Mouse (Mus musculus) myocyte (in vitro differentiated cells): ENCODE data around the gene Ncs1. TPM values are rescaled to one million over a fixed set of nuclear protein-coding genes. Genes with fewer than 3 reads are reported as not detected.

Experiments
- H3K27me3 ChIP-seq: one replicate; pipeline ENCODE4 v1.6.1; 2011; ENCODE audit not compliant: control insufficient read depth, insufficient read depth, insufficient read length
- H3K36me3 ChIP-seq: one replicate; pipeline ENCODE4 v1.6.1; 2011; ENCODE audit not compliant: control insufficient read depth, insufficient read depth
- H3K4me2 ChIP-seq: one replicate; pipeline ENCODE4 v1.6.1; 2011; ENCODE audit warnings: low read depth, control low read depth
- H3K4me3 ChIP-seq: one replicate; pipeline ENCODE4 v1.5.1; 2011; ENCODE audit warnings: mild to moderate bottlenecking, control low read depth, moderate library complexity
- H3K79me2 ChIP-seq: one replicate; pipeline ENCODE4 v1.6.1; 2011; ENCODE audit not compliant: control insufficient read depth, insufficient read depth
- H3ac ChIP-seq: one replicate; pipeline ENCODE4 v1.6.1; 2011; ENCODE audit not compliant: control insufficient read depth, insufficient read length
- CEBPB ChIP-seq: IDR thresholded peaks from 2 replicates; pipeline ENCODE4 v1.6.1; 2011; ENCODE audit warnings: mild to moderate bottlenecking, moderate library complexity; ENCODE audit not compliant: poor library complexity, insufficient read depth, severe bottlenecking
- E2F4 ChIP-seq: IDR thresholded peaks from one replicate; pipeline ENCODE4 v1.6.1; 2011; ENCODE audit warnings: mild to moderate bottlenecking, control low read depth, moderate library complexity; ENCODE audit not compliant: insufficient read depth
- MAX ChIP-seq: IDR thresholded peaks from one replicate; pipeline ENCODE4 v1.6.1; 2011; ENCODE audit warnings: low read depth, mild to moderate bottlenecking, control low read depth
- MYOD1 ChIP-seq, 3 experiments: IDR thresholded peaks; one replicate each; pipeline ENCODE4 v1.6.1; 2011; ENCODE audit warnings: control low read depth in 2 of 3, low read depth in 2 of 3, mild to moderate bottlenecking in 2 of 3, moderate library complexity in 1 of 3; ENCODE audit not compliant: insufficient read length in 2 of 3, control insufficient read depth in 1 of 3
- MYOG ChIP-seq, 3 experiments: IDR thresholded peaks; one replicate each; pipeline ENCODE4 v1.6.1; 2011; ENCODE audit warnings: control low read depth in 2 of 3, low read depth in 2 of 3, mild to moderate bottlenecking in 2 of 3; ENCODE audit not compliant: insufficient read length in 2 of 3, control insufficient read depth in 1 of 3, insufficient read depth in 1 of 3
- POLR2A ChIP-seq: IDR thresholded peaks from one replicate; pipeline ENCODE4 v1.6.1; 2011; ENCODE audit warnings: low read depth, mild to moderate bottlenecking, control low read depth, moderate library complexity; ENCODE audit not compliant: insufficient read length
- POLR2AphosphoS2 ChIP-seq: IDR thresholded peaks from one replicate; pipeline ENCODE4 v1.6.1; 2011; ENCODE audit warnings: low read depth, control low read depth; ENCODE audit not compliant: insufficient read length
- REST ChIP-seq: IDR thresholded peaks from one replicate; pipeline ENCODE4 v1.6.1; 2011; ENCODE audit warnings: mild to moderate bottlenecking, control low read depth, moderate library complexity; ENCODE audit not compliant: insufficient read depth, insufficient read length
- SRF ChIP-seq: IDR thresholded peaks from one replicate; pipeline ENCODE4 v1.6.1; 2011; ENCODE audit warnings: low read depth; ENCODE audit not compliant: control insufficient read depth, insufficient read length
- TCF12 ChIP-seq: IDR thresholded peaks from one replicate; pipeline ENCODE4 v1.6.1; 2011; ENCODE audit warnings: mild to moderate bottlenecking, control low read depth; ENCODE audit not compliant: poor library complexity, insufficient read depth, severe bottlenecking
- TCF3 ChIP-seq: IDR thresholded peaks from one replicate; pipeline ENCODE4 v1.6.1; 2011; ENCODE audit warnings: low read depth, control low read depth; ENCODE audit not compliant: insufficient read length
- USF1 ChIP-seq: IDR thresholded peaks from one replicate; pipeline ENCODE4 v1.6.1; 2011; ENCODE audit warnings: low read depth, mild to moderate bottlenecking, control low read depth, moderate library complexity
- polyA plus RNA-seq: library from polyadenylated mRNA; unstranded; fragments of >200 nt; fragmentation: generic; extraction: Trizol; gene quantifications from one replicate; pipeline ENCODE4 v1.2.1, GENCODE M21; 2012; ENCODE audit warnings: missing spikeins

Ncs1 gene
- polyA plus RNA-seq, 1 experiment = 36.1 TPM

DNA sequence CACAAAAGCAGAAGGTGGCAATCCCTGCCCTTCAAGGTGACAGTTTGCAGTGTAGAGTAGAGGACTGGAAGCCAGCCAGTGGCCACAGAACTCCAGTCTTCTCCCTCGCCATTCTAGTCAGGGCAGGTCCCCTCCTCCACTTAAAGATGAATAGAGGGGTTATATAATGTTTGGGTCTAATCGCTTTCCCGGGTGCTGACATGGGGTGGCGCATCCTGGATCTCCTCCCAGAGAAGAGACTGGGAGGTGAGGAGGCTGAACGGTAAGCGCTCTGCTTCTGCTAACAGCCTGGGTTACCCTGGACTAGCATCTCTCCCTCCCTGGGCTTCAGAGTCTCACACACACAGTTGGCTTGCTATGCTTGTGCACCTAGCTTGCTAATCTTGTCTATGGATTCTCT is 32.2 kb downstream of the Ncs1 start:
- H3K27me3 ChIP-seq = no peaks in the 10 kb centered on the region
- H3K36me3 ChIP-seq = peaks cover 17% of the 10 kb centered on the region
- H3K79me2 ChIP-seq = no peaks in the 10 kb centered on the region
- TF ChIP-seq POLR2AphosphoS2 (no peak), CEBPB (no peak), TCF3 (no peak), SRF (no peak), POLR2A (no peak), MYOG (IDR thresholded peaks at IDR 0.05; ENCODE audit: control insufficient read depth in 1 of 3, insufficient read depth in 1 of 3, insufficient read length in 2 of 3, low read depth in 2 of 3) (no peak), USF1 (no peak), REST (no peak), MAX (no peak), MYOD1 (IDR thresholded peaks at IDR 0.05; ENCODE audit: control insufficient read depth in 1 of 3, insufficient read length in 2 of 3, low read depth in 2 of 3) (no peak), E2F4 (no peak), TCF12 (no peak)
- no peak overlapping the region for H3K4me3 ChIP-seq
- H3ac ChIP-seq = no peak overlapping the region
- H3K4me2 ChIP-seq = no peak overlapping the region

- TF ChIP-seq REST = no peak
- no peak for TF ChIP-seq CEBPB
- no peak for TF ChIP-seq MYOD1 (IDR thresholded peaks at IDR 0.05; ENCODE audit: control insufficient read depth in 1 of 3, insufficient read length in 2 of 3, low read depth in 2 of 3)
- no peak for TF ChIP-seq POLR2AphosphoS2
- no peak for TF ChIP-seq MYOG (IDR thresholded peaks at IDR 0.05; ENCODE audit: control insufficient read depth in 1 of 3, insufficient read depth in 1 of 3, insufficient read length in 2 of 3, low read depth in 2 of 3)
- no peak for TF ChIP-seq TCF12
- TF ChIP-seq TCF3 = no peak
- no peak for TF ChIP-seq SRF
- no peak for TF ChIP-seq POLR2A
- TF ChIP-seq USF1 = no peak
- TF ChIP-seq MAX = no peak
- TF ChIP-seq E2F4 = no peak
- Histone ChIP-seq H3K4me2 (no peak overlapping the region), H3K27me3 (no peaks in the 10 kb centered on the region), H3K79me2 (no peaks in the 10 kb centered on the region), H3ac (no peak overlapping the region), H3K4me3 (no peak overlapping the region), H3K36me3 (peaks cover 17% of the 10 kb centered on the region)
Observed at GRCm38 (mm10) chr2:31278483-31278882, 32.9 kb downstream of the Ncs1 start.

DNA sequence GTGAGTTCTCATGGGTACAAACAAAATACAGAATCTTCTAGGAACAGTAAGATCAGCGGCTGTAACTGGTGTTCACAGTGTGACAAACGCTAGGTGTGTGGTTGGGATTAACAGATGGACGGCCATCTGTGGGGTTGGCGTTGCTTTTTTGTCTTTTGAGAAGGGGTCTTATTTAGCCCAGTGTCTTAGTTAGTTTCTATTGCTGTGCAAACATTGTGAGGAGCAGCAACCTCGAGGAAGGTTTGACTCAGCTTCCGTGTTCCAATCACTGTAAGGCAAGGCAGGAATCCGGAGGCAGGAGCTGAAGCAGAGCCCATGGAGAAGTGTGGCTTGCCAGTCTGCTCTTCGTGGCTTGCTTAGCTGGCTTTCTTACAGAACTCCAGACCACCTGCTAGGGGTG is 35.5 kb downstream of the Ncs1 start:
- TF ChIP-seq POLR2A (no peak), MYOG (IDR thresholded peaks at IDR 0.05; ENCODE audit: control insufficient read depth in 1 of 3, insufficient read depth in 1 of 3, insufficient read length in 2 of 3, low read depth in 2 of 3) (no peak), CEBPB (no peak), MYOD1 (IDR thresholded peaks at IDR 0.05; ENCODE audit: control insufficient read depth in 1 of 3, insufficient read length in 2 of 3, low read depth in 2 of 3) (no peak), SRF (no peak), MAX (no peak), REST (no peak), E2F4 (no peak), USF1 (no peak), POLR2AphosphoS2 (no peak), TCF12 (no peak), TCF3 (no peak)
- no peaks in the 10 kb centered on the region for H3K27me3 ChIP-seq
- no peak overlapping the region for H3ac ChIP-seq
- no peak overlapping the region for H3K4me3 ChIP-seq
- H3K79me2 ChIP-seq = no peaks in the 10 kb centered on the region
- H3K36me3 ChIP-seq = peaks cover 13% of the 10 kb centered on the region
- no peak overlapping the region for H3K4me2 ChIP-seq

- H3K4me2 ChIP-seq = no peak overlapping the region
- H3K36me3 ChIP-seq = peaks cover 9% of the 10 kb centered on the region
- TF ChIP-seq POLR2AphosphoS2 = no peak
- no peaks in the 10 kb centered on the region for H3K27me3 ChIP-seq
- no peak overlapping the region for H3K4me3 ChIP-seq
- H3ac ChIP-seq = no peak overlapping the region
- H3K79me2 ChIP-seq = no peaks in the 10 kb centered on the region
Observed at GRCm38 (mm10) chr2:31282266-31282665, 36.6 kb downstream of the Ncs1 start.

DNA sequence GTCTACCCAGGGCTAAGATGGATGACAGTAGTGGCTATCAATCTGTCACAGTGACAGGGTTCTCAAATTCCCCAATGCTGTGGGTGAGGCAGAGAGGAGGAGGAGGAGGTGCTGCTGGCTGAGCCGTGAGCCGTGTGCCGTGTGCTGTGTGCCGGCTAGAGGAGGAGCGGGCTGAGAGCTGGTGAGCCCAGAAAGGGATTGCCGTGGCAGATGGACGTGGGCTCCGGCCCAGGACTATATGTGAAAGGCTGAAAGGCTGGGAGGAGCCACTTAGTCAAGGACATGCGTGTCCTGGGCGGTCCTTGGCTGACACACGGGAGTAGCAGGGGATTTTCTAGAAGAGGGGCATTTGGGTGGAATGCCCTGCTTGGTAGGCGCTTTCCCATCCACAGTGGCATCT is 37.3 kb downstream of the Ncs1 start:
- H3K79me2 ChIP-seq = no peaks in the 10 kb centered on the region
- TF ChIP-seq TCF12 = no peak
- TF ChIP-seq MYOD1 (IDR thresholded peaks at IDR 0.05; ENCODE audit: control insufficient read depth in 1 of 3, insufficient read length in 2 of 3, low read depth in 2 of 3) = no peak
- no peak for TF ChIP-seq POLR2A
- TF ChIP-seq TCF3 = no peak
- no peak for TF ChIP-seq REST
- TF ChIP-seq USF1 = no peak
- no peak for TF ChIP-seq SRF
- TF ChIP-seq POLR2AphosphoS2 = no peak
- no peak for TF ChIP-seq MAX
- no peak for TF ChIP-seq MYOG (IDR thresholded peaks at IDR 0.05; ENCODE audit: control insufficient read depth in 1 of 3, insufficient read depth in 1 of 3, insufficient read length in 2 of 3, low read depth in 2 of 3)
- TF ChIP-seq E2F4 = no peak
- no peak for TF ChIP-seq CEBPB
- H3K27me3 ChIP-seq = no peaks in the 10 kb centered on the region
- H3K4me2 ChIP-seq = no peak overlapping the region
- no peak overlapping the region for H3K4me3 ChIP-seq
- no peak overlapping the region for H3ac ChIP-seq
- H3K36me3 ChIP-seq = peaks cover 12% of the 10 kb centered on the region
